ENCODE assay signal across 2 mouse cellular contexts in the genomic region with DNA sequence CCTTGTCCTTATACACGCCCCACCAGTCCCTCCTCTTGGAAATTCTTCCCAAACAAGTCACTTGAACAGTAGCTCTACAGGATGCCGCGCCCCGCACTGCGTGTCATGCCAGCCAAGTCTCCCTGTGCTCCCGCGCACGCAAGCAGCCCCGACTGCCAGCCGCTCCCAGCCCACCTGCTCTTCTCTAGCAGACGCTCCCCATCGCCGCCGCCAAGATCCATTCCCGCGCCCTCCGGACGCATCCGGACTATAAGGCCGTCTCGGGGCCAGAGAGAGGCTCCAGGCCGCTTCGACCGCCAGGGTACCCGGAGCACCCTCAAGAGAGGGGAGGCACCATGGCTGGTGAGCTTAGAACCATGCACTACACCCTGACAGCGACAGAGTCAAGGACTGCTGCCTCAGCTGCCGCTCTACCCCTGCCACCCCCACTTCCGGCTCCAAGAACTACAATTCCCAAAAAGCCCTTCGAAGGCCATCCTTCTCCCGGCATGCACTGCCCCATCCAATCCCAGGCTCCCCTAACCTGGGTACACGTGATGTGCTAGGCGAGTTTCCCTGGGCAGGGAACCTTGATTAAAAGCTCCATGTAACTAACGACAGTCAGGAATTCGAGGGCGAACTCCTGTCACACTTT.
TF ChIP-seq lines count a peak whose summit lies in the region.

No protein-coding gene starts in this region.

TF ChIP-seq in C2C12, 6 proteins besides CTCF, POLR2A, EP300 and RAD21:
- TF ChIP-seq MYOD1 (IDR thresholded peaks at IDR 0.05; ENCODE audit: control insufficient read depth, insufficient read length, low read depth) (no peak), USF1 (IDR thresholded peaks at IDR 0.05; ENCODE audit: low read depth) (peak; percentile 95), MYOG (IDR thresholded peaks at IDR 0.05; ENCODE audit: control insufficient read depth, extremely low read depth, insufficient read length) (no peak), FOSL1 (IDR thresholded peaks at IDR 0.05; ENCODE audit: insufficient read depth, low read length, poor library complexity, severe bottlenecking) (no peak), MAX (IDR thresholded peaks at IDR 0.05) (peak; percentile 68), CEBPB (IDR thresholded peaks at IDR 0.05; ENCODE audit: low read depth) (no peak)

TF ChIP-seq in myocyte, 11 proteins besides CTCF, POLR2A, EP300 and RAD21:
- peak; percentile 95 for TF ChIP-seq USF1 (IDR thresholded peaks at IDR 0.05; ENCODE audit: low read depth)
- TF ChIP-seq REST (IDR thresholded peaks at IDR 0.05; ENCODE audit: insufficient read depth, insufficient read length): no peak
- peak; percentile 93 for TF ChIP-seq POLR2AphosphoS2 (IDR thresholded peaks at IDR 0.05; ENCODE audit: insufficient read length, low read depth)
- no peak for TF ChIP-seq SRF (IDR thresholded peaks at IDR 0.05; ENCODE audit: control insufficient read depth, insufficient read length, low read depth)
- TF ChIP-seq CEBPB (IDR thresholded peaks at IDR 0.05; ENCODE audit: insufficient read depth, poor library complexity, severe bottlenecking): no peak
- TF ChIP-seq TCF3 (IDR thresholded peaks at IDR 0.05; ENCODE audit: insufficient read length, low read depth): no peak
- peak in 2 of 3 experiments; percentile 28 to 34 for TF ChIP-seq MYOD1 (IDR thresholded peaks at IDR 0.05; ENCODE audit: control insufficient read depth in 1 of 3, insufficient read length in 2 of 3, low read depth in 2 of 3)
- peak; percentile 76 for TF ChIP-seq MAX (IDR thresholded peaks at IDR 0.05; ENCODE audit: low read depth)
- no peak for TF ChIP-seq E2F4 (IDR thresholded peaks at IDR 0.05; ENCODE audit: insufficient read depth)
- TF ChIP-seq MYOG (IDR thresholded peaks at IDR 0.05; ENCODE audit: control insufficient read depth in 1 of 3, insufficient read depth in 1 of 3, insufficient read length in 2 of 3, low read depth in 2 of 3): peak in 2 of 3 experiments; percentile 33 to 38
- no peak for TF ChIP-seq TCF12 (IDR thresholded peaks at IDR 0.05; ENCODE audit: insufficient read depth, poor library complexity, severe bottlenecking)
